Mouse (Mus musculus) fat pad, adult 2 months (tissue): ENCODE results near the gene Shcbp1l.

Experiments used
- DNase-seq: peaks from one replicate; pipeline ENCODE4 v3.0.0-alpha.2; 2011; ENCODE audit warnings: low read depth, low spot score; ENCODE audit errors: extremely low read depth

Gene Shcbp1l

DNA sequence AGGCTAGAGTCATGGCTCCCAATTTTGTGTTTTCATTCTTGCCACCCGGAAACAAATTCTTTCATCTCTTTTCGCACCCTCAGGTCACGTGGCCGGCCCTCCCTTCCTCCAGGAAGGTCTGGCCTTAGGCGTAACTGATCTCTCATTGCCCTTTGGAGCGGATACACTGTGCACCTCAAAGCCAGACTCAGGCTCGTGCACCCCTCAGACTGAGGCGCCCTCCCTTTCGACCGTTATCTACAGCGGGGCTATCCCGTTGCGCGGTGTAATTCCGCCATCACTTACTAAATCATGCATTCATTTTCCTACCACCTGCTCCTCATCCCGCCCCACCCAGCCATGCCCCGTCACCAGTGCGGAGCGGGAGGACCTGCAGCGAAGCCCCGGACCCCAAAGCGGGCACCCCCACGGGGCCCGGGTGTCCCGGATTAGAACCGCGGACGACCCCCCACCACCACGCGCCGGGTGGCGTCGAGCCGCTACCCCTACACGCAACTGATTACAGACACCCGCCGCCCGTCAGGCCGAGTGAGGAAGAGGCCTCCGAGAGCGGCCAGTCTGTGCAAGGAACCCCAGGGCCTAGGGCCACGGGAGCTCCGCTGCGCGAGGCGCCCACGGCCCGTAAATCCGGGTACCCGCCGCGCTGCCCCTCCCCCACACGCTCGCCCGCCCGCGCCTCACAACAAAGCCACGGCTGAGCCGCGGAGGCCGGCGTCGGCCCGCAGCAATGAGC is 62.0 kb downstream of the Shcbp1l start:
- DNase-seq: no peak

DNA sequence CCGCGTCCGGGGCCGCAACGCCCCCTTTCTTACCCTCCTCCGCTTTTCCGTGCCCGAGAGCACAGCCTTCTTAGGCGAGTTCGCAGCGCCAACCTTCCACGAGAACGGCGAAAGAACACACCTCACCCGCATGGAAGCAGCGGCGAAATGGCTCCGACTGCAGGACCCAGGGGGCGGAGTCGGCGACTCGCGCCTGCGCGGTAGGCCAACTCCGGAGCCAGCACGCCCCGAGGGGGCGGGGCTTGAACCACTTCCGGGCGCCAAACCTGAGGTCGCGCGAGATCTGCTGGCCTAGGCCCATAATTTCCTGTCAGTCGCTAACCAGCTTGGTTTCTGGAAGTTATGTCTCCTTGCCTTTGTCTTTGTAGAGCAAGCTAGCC is 62.5 kb downstream of the Shcbp1l start, which contains the start of gene Dhx9:
Dhx9 (minus strand) TSS at position 161 of the 380 bp plus-strand sequence.
- DNase-seq: peak; percentile 28

DNA sequence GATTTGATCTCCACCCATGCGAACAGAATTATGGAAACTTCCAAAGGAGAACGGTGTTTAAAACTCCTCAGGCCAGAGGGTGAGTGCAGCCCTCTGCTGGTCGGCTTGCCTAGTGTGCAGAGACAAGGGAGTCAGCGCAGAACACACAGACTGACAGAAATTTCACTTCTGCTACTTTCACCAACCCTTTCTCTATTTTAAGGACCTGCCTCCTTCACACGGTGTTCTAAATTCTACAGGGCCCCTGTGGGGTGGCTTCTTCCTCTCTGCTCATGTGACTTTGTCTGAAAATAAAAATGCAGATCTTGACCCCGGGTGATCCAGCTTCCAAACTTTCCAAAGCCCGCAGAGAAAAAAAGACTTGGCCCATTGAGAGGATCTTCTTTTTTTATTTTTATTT is 64.2 kb downstream of the Shcbp1l start:
- DNase-seq: no peak

- no peak for DNase-seq
Measured at GRCm38 (mm10) chr1:153489540-153489939, 64.6 kb downstream of the Shcbp1l start.

- DNase-seq: no peak
Measured at GRCm38 (mm10) chr1:153489963-153490362, 65.0 kb downstream of the Shcbp1l start.

GRCm38 (mm10) chr1:153491345-153491744 is 66.4 kb downstream of the Shcbp1l start:
- no peak for DNase-seq

- no peak for DNase-seq
Measured at GRCm38 (mm10) chr1:153491822-153492221, 66.9 kb downstream of the Shcbp1l start.

GRCm38 (mm10) chr1:153493338-153493737 is 68.4 kb downstream of the Shcbp1l start:
- no peak for DNase-seq

- DNase-seq: no peak
Measured at GRCm38 (mm10) chr1:153493931-153494330, 69.0 kb downstream of the Shcbp1l start.

DNA sequence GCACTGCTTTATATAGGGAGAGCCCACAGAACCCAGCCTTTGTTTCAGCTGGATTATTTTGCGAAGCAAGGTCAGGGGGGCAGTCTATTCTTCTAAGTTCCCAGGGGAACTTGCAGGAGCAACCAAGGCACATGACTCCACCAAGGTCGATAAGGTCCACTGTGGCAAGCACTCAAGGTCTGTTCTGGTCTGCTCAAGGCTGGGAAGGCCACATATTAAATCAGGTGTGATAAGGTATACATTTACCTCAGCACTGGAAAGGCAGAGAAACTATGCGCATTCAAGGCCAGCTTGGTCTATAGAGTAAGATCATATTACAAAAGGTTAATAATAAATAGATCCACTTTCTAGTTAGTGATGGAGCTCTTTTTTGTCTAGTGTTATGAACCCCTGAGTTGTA is 71.1 kb downstream of the Shcbp1l start:
- DNase-seq: no peak

GRCm38 (mm10) chr1:153500030-153500429 is 75.1 kb downstream of the Shcbp1l start:
- DNase-seq: no peak

DNA sequence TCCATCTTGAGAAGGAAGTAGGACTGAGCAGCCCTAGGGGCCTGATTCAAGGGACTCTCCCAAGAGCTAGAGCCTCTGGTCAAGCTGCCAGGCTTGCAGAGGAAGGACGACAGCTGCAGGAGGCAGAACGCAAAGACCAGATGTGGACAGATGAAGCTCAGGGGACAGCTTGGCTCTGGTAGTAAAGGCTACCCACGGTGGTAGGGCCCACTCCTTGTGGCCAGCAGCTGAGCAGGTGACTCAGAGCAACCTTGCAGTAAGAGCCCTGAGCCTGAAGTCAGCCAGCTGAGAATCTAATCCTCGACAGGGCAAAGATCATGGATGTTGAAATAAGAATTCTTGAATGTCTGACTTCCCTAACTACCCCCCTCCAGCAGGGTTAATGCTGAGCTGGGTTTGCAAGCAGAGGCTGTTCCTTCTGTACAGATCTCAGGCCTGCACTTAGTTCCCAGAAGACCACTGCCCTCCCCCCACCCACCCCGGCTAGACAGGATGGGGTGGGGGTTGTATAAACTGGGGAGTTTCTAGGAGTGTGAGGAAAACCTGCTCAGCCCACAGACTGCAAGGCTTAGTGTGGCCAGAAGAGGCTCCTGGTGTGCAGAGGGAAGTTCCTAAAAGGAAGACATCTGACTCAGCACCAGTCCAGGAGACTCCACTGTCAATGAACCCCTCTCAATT is 76.8 kb downstream of the Shcbp1l start:
- DNase-seq: peak; percentile 55
